Mouse (Mus musculus): ENCODE results near the gene Slc35b1.

Gene Slc35b1

DNA sequence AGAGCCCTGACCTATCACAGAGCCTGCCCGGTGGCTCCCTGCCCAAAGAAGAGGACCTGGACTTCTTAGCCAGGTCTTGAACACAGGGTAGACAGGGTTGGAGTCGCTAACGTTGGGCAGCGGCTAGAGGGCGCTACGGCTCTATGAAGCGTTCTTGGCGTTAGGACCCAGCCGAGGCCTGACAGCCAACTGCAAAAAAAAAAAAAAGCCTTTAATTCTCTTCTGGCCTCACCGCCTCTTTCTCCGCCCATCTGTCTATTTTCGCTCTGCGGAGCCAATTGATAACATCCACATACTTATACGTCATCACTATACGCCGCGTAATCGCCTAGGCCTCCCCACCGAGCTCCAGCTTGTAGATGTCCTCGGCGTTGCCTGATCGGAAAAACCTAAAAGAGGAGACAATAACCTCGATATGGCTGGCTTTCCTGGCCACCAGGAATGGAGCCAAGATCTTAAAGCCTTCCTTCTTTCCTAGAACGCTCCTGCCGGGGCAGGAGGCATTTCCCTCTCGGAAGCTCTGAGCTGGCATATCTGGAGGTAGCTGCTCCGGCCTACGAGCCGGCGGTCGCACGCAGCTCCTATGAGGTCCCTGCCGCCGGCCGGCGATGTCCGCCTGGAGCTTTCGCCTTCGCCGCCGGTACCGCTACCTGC, at the start of gene Slc35b1:
TSS of gene Slc35b1 (plus strand) at position 374 of the 654 bp plus-strand sequence.
- peak; percentile 63 for DNase-seq (ENCODE audit: low spot score)

DNA sequence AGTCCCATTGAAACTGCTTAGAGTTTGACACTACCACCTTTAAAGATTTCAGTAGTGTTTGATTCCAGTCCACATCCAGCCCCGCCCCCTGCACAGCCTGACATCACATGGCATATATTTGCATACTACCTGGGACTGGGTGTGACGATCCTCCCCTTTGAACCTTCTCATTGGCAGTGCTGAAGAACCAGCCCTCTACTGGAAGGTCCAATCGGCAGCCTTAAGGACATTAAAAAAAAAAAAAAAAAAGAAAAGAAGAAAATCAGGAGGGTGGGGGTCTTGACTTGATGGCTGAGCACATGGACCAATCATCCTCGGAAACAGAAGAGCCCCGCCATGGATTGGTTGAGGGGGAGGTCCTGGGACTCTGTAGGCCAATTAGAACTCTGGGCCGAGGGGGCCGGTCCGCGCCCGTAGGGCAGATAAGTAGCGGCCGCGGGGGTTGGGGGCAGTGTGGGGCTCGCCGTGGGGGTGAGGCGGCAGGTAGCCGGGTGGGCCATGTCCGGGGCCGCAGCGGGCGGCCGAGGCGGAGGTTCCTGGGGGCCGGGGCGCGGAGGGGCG, 47.8 kb upstream of the Slc35b1 start, which contains the start of gene Fam117a:
TSS of gene Fam117a (plus strand) at position 451 of the 561 bp plus-strand sequence.
- DNase-seq (ENCODE audit: low spot score), result peak; percentile 56

DNA sequence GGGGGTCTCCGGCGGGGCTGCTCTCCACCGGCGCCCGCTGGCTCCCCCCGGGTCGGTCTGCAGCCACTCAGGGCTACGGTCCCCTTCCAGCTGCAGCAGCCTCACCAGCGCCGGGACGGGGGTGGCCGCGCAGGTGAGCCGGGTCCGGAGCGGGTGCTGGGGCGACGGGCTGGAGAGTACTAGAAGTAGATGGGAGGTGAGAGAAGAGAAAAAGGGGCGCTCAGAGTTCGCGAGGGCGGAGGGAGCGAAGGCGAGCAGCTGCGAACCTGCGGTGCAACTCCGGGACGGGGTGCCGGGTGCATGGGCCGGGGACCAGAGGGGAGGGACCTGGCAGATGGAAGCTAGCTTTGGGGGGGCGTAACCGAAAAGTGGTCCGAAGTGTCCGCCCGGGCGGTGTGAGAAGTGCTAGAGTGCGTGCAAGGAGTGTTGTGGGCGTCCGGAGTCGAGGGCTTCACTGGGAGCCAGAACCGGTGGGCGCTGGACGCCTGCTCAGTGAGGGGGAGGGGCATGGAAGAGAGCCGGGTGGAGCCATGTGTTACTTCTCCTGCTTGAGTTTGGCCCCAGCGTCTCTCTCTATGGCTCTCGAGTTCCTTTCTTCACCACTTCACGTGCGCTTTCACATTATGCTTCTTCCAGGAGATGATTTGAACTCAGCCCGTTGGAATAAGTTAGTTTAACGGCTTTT, 47.2 kb upstream of the Slc35b1 start:
- DNase-seq (ENCODE audit: low spot score), result no peak

DNA sequence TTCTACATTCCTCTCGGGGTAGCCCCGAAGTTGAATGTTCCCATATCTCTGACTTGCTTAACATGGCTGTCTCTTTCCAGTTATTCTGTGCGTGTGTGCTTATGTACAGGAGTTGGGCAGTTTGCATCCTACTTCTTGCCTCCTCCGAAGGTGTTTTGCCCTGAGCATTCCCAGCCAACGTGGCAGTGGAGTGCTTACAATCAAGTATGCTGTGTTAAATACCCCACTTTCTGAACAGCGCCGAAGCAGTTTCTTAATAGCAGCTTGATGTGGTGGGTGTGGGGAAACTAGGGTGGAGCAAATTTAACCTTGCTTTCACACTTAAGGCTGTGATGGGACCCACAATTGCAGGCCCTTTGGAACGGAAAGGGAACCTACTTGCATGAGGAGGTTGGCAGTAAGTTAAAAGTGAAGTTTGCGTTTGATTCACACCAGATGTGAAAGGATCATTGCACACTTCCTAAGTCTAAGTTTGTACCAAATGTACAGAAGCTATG, 46.6 kb upstream of the Slc35b1 start:
- DNase-seq (ENCODE audit: low spot score), result no peak

DNA sequence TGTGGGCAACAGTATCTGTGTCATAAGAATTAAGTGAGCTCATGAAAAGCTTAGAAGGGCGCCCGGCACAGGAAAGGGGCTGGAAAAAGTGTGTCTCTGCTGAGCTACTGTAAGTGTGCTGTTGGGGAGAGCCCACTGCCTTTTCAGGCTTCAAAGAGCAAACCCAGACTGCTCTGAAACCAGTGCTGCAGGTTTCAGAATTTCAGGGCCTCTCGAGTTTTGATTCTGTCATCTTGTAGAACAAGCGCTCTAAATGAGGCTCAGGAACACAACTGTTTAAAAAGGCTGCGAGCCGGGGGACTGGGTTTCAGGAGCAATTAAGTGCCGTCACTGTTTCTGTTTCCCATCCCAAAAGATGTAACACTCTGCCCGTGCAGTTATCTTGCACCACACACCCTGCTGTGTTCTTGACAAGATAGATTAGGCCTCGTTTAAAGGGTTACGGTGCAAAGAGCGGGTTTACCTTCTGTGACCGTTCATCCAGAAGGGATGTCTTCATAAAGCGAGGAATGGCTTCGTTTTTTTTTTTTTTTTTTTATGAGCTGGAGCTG, 44.9 kb upstream of the Slc35b1 start:
- no peak for DNase-seq (ENCODE audit: low spot score)

DNA sequence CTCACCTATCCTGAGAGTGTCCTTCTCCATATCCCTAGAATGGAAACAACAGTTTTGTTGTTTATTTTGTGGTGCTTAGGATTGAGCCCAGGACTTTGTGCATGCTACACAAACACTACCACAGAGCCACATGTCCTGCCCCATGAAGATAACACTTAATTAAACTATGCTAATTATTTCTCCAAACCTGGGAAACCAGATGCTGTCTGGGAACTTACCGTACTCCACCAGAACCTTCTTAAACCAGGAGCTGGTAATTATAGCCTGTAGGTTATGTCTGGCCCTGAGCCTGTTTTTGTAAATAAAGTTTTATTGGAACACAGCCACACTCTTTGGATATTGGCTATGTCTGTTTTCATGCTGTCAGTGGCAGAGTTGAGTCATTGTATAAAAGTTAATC, 44.2 kb upstream of the Slc35b1 start:
- DNase-seq (ENCODE audit: low spot score), result no peak

DNA sequence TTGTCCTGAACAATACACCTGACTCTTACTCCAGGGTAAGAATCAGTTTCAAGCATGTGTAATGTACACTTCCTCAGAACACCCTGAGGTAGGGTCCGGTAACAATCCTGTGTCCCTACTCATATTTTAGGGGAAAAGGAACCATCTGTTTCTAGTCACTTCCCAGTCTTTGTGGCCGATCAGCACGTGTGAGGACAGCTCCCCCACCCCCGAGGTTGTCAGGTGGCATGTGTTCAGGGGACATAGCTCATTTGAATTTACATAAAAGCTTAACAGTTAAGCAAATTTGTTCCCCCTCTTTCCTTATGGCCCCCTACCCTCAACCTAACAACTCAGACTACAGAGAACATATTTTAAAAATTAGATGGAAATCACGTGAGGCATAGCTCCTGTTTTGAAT, 43.8 kb upstream of the Slc35b1 start:
- DNase-seq (ENCODE audit: low spot score), result no peak

DNA sequence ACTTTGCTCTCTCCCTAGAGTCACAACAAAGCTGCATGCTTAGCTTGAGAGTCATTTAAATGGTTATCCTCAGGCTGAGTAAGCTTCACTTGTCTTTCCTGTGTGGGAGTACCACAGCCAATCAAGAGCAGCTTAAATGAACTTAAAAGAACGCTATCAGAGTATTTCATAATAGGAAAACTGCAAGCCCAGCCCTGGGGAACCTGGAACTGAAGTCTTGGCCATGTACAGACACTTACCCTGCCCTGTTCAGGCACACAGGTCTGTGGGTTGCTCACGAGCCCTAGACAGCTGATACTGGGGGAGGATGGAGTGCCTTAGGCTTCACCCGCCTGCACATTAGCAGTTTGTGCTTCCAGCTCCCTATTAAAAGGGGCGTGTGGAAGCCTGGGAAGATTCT, 41.3 kb upstream of the Slc35b1 start:
- no peak for DNase-seq (ENCODE audit: low spot score)

DNA sequence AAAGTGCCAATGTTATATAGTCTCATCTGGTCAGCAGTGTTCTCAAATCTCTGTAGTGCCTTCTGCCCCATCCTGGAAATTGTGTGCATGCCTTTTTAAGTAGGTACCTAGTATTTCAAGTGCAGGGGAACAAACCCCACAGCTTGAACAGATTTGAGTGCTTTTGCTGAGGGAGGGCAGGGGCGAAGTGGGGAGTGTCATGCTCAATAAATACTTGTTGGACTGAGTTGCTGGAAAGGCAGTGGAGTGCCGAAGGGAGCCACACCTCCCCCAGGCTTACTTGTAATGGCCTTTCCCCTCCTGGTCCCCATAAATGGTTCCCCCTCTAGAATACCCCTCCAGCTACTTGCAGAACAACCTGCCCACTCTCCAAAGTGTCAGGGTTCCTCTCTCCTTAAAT, 40.3 kb upstream of the Slc35b1 start:
- DNase-seq (ENCODE audit: low spot score), result no peak

DNA sequence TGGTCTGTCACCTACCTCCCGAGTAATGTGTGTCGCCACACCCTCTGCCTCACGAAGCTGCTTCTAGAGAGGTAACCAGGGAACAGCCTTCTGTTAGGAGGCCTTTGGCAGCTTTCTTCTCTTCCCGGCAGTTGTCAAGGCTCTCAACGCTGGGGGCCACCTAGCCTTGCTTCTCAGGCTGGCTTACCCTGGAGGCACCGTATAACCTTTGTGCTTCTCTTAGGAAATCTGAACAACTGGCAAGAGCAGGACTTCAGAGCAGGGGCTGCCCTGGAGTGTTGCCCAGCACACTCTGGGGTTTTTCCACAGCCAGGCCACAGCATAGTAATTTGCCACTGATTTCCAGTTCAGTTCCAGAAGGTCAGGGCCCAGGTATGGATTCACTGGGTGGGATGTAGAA, 34.2 kb upstream of the Slc35b1 start:
- no peak for DNase-seq (ENCODE audit: low spot score)

DNA sequence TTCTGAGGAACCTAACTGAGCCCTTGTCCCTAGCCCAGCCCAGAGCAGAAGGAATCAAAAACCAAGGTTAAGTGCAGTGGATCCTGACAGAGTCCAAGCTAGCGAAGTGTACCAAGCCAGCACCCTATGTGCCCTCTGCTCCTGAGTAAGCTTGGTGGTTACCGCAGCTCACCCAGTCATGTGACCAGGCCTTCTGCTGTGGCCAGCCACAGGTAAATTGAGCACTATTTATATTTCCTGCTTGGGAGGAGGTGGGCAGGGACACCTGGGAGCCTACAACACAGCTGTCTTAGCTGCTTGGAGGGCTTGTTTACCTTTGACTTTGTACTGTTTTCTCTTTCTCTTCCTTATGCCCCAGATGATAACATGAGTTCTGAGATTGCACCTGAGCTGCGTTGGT, 33.5 kb upstream of the Slc35b1 start:
- DNase-seq (ENCODE audit: low spot score), result no peak

DNA sequence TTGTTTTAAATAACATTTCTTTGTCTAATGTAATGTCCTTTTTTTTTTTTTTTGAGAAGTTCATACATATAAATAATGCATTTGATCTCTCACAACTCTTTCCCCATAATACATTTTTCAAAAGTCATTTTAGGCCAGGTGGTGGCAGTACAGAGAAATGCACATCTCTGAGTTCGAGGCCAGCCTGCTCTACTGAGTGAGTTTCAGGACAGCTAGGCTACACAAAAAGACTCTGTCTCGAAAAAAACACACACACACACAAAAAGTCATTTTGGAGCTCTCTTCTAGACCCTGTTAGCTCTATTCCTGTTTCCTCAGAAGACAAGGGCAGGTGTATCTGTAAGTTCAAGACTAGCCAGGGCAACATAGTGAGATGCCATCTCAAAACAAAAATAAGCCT, 31.8 kb upstream of the Slc35b1 start:
- DNase-seq (ENCODE audit: low spot score), result no peak

DNA sequence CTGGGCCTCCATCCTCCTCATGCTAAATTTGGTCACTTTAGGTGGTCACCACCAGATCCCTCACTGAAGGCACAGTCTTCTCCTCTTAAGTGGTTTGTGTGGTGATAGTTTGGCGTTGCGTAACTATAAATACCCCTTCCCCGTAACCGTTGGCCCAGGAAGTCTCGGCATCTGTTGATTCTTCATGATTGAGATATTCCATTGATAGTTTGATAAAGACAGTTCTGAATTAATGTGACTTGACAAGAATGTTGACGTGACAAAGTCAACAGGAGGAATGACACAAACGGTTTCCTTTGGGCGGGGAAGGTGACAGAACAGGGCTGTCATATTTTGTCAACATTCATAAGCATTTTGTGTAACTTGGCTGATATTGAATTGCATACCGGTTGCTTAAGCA, 31.3 kb upstream of the Slc35b1 start:
- DNase-seq (ENCODE audit: low spot score), result no peak

DNA sequence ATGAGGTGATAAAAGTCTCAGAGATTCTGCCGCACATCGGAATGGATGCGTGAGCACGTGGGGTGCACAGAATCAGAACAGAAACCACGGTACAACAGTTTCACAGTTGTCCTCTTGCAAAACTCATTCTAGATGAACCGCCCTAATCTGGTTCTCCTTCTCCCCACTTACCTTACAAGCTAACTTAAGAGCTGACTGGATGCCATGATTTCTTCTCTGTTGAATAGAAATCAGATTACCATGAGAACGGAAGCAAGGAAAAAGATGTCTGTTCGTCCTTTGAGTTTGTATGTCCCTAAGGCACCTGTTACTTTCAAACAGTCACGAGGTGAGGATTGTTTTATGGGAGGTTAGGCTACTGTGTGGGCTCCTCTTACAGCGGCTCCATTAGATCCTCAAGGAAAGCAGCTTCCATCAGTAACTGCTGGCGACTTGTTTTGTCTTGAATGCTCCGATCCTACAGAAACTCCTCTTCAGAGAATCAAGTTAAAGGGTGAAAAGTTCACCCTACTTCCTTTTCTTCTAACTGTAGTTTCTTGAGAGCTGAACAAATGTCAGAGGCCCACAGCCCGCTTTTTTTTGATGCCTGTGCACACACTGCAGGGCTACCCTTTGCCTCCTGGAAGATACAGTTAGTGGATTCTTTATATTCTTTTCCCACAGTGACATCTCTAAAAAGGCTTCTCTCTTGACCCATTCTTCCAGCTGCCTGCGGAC, 30.1 kb upstream of the Slc35b1 start:
- no peak for DNase-seq (ENCODE audit: low spot score)

DNA sequence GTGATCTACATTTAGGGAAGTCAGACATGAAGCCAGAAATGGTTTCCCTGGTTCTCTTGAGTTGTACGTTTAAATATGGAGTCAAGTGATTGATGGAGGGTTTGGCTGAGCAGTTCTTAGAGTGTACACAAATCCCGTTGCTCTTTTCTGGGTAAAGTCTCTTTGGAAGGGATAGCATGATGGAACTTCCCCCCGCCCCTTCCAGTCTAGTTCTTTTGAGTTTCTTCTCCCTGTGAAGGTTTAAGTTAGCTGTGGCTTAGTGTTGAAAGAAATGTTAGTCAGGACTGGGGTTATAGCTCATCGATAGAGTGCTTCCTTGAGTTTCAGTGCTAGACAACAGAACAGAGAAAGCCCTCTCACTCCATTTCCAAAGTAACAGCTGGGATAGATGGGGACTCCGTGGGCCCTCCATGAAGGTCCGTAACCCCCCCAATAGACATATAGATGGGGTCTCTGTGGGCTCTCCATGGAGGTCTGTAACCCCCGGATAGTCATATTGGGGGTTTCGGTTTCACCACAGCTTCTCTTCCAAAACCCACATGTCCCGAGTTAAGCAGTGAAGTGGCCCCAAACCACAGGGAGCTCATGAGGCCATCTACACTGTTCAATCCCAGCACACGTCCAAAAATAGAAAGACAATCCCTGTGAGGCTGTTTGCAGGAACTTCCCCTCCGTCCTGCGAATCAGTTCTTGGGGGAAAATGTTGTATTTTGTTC, 29.4 kb upstream of the Slc35b1 start:
- DNase-seq (ENCODE audit: low spot score), result no peak

DNA sequence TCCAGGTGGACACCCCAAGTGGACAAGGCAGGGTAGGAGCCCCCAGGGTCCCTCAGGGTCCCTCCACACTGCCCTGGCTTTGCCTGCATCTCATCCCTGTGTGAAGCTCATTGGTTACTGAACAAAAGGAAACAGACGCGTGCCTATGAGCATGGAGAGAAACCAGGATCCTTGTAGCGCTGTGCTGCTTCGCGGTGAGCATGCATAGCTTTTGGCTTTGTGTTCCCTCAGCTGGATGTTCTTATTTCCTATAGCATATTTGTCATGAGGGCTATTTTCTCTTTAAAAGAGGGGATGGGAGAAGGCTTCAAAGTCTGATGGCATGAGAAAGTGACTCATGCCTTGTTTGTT, 28.9 kb upstream of the Slc35b1 start:
- DNase-seq (ENCODE audit: low spot score), result no peak

DNA sequence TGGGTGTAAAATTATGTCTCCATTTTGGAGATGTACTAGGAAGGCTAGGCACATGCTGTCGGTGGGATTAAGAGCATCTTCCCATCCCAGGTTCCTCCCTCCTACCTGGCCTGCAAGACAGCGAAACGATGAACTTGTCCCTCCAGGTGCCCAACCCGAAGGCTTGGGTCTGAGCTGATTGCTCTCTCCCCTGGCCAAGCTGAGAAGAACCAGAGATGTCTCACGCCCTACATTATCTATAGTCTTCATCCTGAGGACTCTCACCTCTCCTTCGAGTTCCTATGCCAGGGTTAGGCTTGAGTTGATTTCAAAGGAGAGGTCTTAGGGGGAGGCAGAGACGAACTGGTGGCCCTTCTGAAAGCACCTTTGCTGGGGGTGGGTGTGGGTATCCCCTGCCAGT, 28.5 kb upstream of the Slc35b1 start:
- DNase-seq (ENCODE audit: low spot score), result no peak

DNA sequence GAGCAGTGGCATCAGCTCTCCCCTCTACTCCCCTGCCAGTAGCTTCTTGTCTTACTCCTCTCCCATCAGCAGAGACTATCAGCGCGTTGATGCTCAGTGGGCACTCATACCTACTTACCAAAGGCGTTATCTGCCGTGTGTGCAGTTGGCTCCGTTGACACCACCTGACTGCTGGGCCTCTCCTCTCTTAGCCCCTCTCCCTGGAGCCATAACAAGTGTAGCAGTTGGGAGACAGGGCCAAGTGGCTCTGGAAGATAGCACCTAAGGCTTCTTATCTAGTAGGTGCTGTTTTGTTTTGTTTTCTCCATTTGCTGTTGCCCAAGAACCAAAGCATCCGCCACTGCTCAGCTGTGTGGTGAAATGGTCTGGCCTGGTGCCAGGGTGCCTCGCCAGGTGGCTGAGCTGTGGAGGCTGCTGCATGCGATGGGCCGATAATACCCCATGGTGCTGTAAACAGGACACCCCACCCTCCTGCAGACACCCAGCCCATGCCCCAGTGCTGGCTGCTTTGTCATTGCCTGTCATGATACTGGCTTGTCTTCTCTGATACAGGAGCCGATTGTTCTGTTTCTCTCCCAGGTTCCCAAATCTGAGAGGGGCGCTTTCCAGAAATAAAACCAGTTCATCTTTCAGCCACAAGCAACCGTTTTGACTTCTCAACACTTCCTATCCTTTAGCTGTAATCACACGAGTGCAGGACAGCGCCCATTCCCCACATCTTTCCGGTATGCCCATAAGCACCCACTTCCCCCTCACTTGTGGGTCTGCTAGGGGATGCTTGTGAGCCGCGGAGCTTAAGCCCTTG, 27.8 kb upstream of the Slc35b1 start:
- DNase-seq (ENCODE audit: low spot score), result no peak

DNA sequence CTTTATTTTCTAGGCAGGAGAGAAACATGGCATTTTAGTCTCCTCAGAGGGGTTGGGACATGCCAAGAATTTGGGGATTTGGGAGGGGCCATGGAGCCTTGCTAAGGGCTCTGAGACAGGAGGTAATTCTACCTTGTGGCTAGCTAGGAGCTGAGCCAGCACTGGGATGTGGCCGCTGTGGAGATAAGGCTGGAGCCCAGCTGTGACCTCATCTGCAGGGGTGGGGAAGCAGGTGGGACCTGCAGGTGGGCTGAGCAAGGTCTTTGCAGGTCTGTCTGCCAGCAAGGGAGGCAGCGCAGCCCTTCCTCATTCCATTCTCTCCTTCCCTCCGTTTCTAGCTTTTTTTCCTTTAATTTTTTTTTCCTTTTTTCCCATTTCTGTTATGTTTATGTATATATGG, 26.2 kb upstream of the Slc35b1 start:
- no peak for DNase-seq (ENCODE audit: low spot score)

DNA sequence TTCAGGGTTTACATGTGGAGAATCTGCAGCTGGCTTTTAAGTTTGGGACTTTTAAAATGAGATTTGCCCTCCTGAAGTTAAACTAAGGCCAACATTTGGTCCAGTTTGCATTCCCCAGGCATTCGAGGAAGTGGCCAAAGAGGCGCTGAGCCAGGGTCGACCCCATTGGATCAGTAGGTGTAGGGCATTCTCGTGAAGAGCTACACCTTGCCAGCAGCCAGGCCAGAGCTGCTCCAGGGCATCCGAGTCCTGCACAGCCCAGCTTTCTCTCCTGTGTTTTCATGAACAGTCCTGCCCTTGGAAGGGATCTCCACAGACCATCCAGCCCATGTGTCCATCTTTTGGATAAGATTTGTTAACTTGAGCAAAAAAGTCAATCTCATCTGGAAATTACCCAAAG, 20.1 kb upstream of the Slc35b1 start:
- no peak for DNase-seq (ENCODE audit: low spot score)

DNA sequence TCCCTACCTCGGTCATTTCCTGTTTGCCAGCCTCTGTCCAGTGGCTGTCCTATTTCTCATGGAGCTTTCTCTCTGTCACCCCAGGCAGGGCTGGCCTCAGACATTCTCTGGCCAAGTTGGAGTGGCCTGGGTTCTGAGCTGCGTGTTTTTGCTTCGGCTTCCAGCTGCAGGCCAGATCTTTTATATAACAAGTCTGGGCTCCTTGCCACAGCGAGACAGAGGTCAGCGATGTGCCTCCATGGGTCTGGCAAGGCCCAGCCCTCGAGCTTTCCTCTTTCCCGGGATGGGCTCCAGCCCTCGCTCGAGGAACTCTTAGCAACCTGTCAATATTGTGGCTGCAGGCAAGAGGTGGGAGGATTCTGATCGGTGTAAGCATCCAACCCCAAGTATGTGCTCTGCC, 18.9 kb upstream of the Slc35b1 start:
- DNase-seq (ENCODE audit: low spot score), result peak; percentile 44

Data from urinary bladder, postnatal 10 days (tissue).